ENCODE assay signal across 12 mouse cellular contexts in the genomic region with DNA sequence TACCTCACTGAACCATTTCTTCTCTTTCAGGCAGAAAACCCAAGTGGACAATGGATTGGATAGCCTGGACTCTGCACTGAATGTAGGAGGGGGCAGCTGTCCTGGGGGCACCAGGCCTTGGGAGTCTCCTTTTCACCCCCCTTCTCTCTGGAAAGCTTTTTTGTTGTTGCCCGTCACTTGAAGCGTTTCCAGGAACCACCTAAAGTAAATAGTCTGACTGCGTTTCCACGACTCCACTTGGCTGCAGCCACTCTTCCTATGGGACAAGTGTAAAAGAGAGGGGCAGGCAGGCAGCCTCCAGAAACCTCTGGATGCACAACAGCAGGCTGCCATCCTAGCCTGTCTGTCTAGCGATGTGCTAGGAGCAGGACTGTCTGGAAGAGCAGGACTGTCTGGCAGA. TPM values are rescaled to one million over a fixed set of nuclear protein-coding genes. Genes with fewer than 3 reads are reported as not detected.
"Had no signal": no experiment of that assay in that cellular context is flagged by ENCODE, and none has a peak within 500 bp of the region (broad histone marks: within the 10 kb centered on the region; RNA-seq: fewer than 3 reads in every experiment).

No protein-coding gene starts in this region.

- ATAC-seq: liver, embryonic 12.5 days; midbrain, embryonic 13.5 days; midbrain, embryonic 15.5 days had no signal

- H3K4me3 ChIP-seq: limb, embryonic 15.5 days; liver, embryonic 12.5 days; lung, embryonic 15.5 days; midbrain, embryonic 13.5 days; midbrain, embryonic 15.5 days; neural tube, embryonic 12.5 days; stomach, embryonic 15.5 days had no signal

- DNase-seq: right cerebral cortex, postnatal 14 days; thymus, adult 18-20 months; thymus, postnatal 14 days; thymus, postnatal 36 days had no signal

RNA-seq across cellular contexts. Expression of gene Lrmda, which starts 2.5 kb away (rescaled TPM):
- total RNA-seq: midbrain, postnatal 0 days had no signal
